Mouse (Mus musculus) layer of hippocampus, adult 2 months (tissue): ENCODE measurements around the gene Zeb2. TPM values are rescaled to one million over a fixed set of nuclear protein-coding genes. Genes with fewer than 3 reads are reported as not detected.

Experiments
- DNase-seq, 2 experiments: peaks; one replicate each; pipeline ENCODE4 v3.0.0; 2022; ENCODE audit warnings: low spot score in 2 of 2
- H3K27ac ChIP-seq: fragments of 200-600 bp; 2 replicates; pipeline ENCODE4 v1.8.1; 2022
- H3K4me3 ChIP-seq: fragments of 200-600 bp; 2 replicates; pipeline ENCODE4 v1.8.1; 2022; ENCODE audit warnings: mild to moderate bottlenecking
- CTCF ChIP-seq: fragments of 200-600 bp; conservative IDR thresholded peaks from 2 replicates; pipeline ENCODE4 v1.8.1; 2022; ENCODE audit warnings: antibody characterized with exemption, mild to moderate bottlenecking, moderate library complexity
- total RNA-seq, 2 experiments: library from RNA; stranded (reverse); gene quantifications; 2 replicates each; pipeline ENCODE4 v1.2.3; 2021

The Zeb2 gene
- total RNA-seq, 2 experiments from 2014 or later, result 430 to 443 TPM

- no peak for DNase-seq
- no peak for TF ChIP-seq CTCF
- H3K4me3 ChIP-seq, result peak overlapping the region; percentile 31; the same call in 1 of the 2 replicates
- H3K27ac ChIP-seq, result peak overlapping the region; percentile 89
Measured at GRCm38 (mm10) chr2:45100628-45101027, 16.6 kb downstream of the Zeb2 start.

- no peak for TF ChIP-seq CTCF
- no peak for DNase-seq
- Histone ChIP-seq H3K27ac (peak overlapping the region; percentile 89), H3K4me3 (peak overlapping the region; percentile 31; the same call in 1 of the 2 replicates)
Measured at GRCm38 (mm10) chr2:45100017-45100416, 17.2 kb downstream of the Zeb2 start.

GRCm38 (mm10) chr2:45099081-45099480 is 18.1 kb downstream of the Zeb2 start:
- Histone ChIP-seq H3K4me3 (no peak overlapping the region; the same call in 1 of the 2 replicates), H3K27ac (peak overlapping the region; percentile 89)
- DNase-seq, result no peak
- no peak for TF ChIP-seq CTCF

GRCm38 (mm10) chr2:45097969-45098368 is 19.2 kb downstream of the Zeb2 start:
- peak in 1 of 2 experiments; percentile 11 for DNase-seq
- Histone ChIP-seq H3K4me3 (peak overlapping the region; percentile 14), H3K27ac (peak overlapping the region; percentile 89)
- TF ChIP-seq CTCF, result no peak

GRCm38 (mm10) chr2:45096638-45097247 is 20.5 kb downstream of the Zeb2 start:
- DNase-seq, result peak in 1 of 2 experiments; percentile 12
- H3K4me3 ChIP-seq, result peak overlapping the region; percentile 14
- H3K27ac ChIP-seq, result peak overlapping the region; percentile 89
- peak; percentile 42 for TF ChIP-seq CTCF

GRCm38 (mm10) chr2:45095825-45096224 is 21.4 kb downstream of the Zeb2 start:
- no peak for DNase-seq
- Histone ChIP-seq H3K27ac (peak overlapping the region; percentile 89), H3K4me3 (no peak overlapping the region)
- no peak for TF ChIP-seq CTCF

- H3K27ac ChIP-seq, result peak overlapping the region; percentile 89
- no peak for TF ChIP-seq CTCF
- no peak for DNase-seq
Measured at GRCm38 (mm10) chr2:45094371-45094967, 22.7 kb downstream of the Zeb2 start.

GRCm38 (mm10) chr2:45093479-45093878 is 23.7 kb downstream of the Zeb2 start:
- DNase-seq, result peak in 1 of 2 experiments; percentile 16
- Histone ChIP-seq H3K27ac (peak overlapping the region; percentile 89), H3K4me3 (no peak overlapping the region)
- no peak for TF ChIP-seq CTCF

More at GRCm38 (mm10) chr2:45094371-45094967, 22.7 kb downstream of the Zeb2 start:
- H3K4me3 ChIP-seq, result no peak overlapping the region

GRCm38 (mm10) chr2:45092654-45093053 is 24.5 kb downstream of the Zeb2 start:
- TF ChIP-seq CTCF, result no peak

GRCm38 (mm10) chr2:45090529-45091297 is 26.5 kb downstream of the Zeb2 start:
- TF ChIP-seq CTCF, result no peak
- H3K27ac ChIP-seq, result peak overlapping the region; percentile 89
- no peak for DNase-seq
- H3K4me3 ChIP-seq, result no peak overlapping the region

More at GRCm38 (mm10) chr2:45092654-45093053, 24.5 kb downstream of the Zeb2 start:
- no peak for DNase-seq
- H3K4me3 ChIP-seq, result no peak overlapping the region
- peak overlapping the region; percentile 89 for H3K27ac ChIP-seq

GRCm38 (mm10) chr2:45089251-45089530 is 28.0 kb downstream of the Zeb2 start:
- Histone ChIP-seq H3K27ac (peak overlapping the region; percentile 89), H3K4me3 (peak overlapping the region; percentile 23)
- no peak for TF ChIP-seq CTCF
- no peak for DNase-seq

- no peak for DNase-seq
- peak overlapping the region; percentile 89 for H3K27ac ChIP-seq
- no peak for TF ChIP-seq CTCF
- H3K4me3 ChIP-seq, result peak overlapping the region; percentile 23
Measured at GRCm38 (mm10) chr2:45088435-45089250, 28.6 kb downstream of the Zeb2 start.
